Mouse (Mus musculus): ENCODE data around the gene Slc44a4. TPM values are rescaled to one million over a fixed set of nuclear protein-coding genes. Genes with fewer than 3 reads are reported as not detected.
"Not testable (repeated sequence)": the region's sequence is repeated elsewhere in the genome, so short reads cannot be mapped to it uniquely, and the experiment has no call there.

Gene Slc44a4
- polyA plus RNA-seq, 1 experiment from 2014 or later = 0.11 TPM

GRCm38 (mm10) chr17:34901948-34902347 is 12.3 kb upstream of the Slc44a4 start:
- not testable (repeated sequence) for DNase-seq (ENCODE audit: extremely low spot score, low spot score); H3K27me3 ChIP-seq (ENCODE audit: poor library complexity, severe bottlenecking); H3K9me3 ChIP-seq; H3K27ac ChIP-seq; H3K4me3 ChIP-seq
- peaks cover 66% of the 10 kb centered on the region for H3K36me3 ChIP-seq (replicated peaks)
- peaks cover 32% of the 10 kb centered on the region for H3K4me1 ChIP-seq
- WGBS = 83% methylated on average over 10 of the region's 10 CpGs

DNA sequence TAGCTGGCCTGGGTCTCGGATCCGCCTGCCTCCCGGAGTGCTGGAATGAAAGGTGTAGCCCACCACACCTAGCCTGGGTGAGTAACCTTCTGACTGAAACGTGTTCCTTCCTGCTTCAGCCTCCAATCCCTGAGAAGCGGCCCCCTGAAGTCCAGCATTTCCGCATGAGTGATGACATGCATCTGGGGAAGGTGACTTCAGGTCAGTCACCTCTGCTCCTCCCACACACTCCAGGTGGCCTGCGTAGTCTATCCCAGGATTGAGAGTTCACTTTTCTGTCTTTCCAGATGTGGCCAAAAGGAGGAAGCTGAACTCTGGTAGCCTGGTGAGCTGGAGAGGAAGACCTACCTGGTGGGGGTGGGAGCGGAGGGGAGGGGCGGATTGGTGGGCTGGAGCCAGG is 11.4 kb upstream of the Slc44a4 start:
- Histone ChIP-seq H3K27ac (no peak overlapping the region), H3K4me1 (peaks cover 23% of the 10 kb centered on the region), H3K36me3 (replicated peaks) (peaks cover 75% of the 10 kb centered on the region), H3K27me3 (ENCODE audit: poor library complexity, severe bottlenecking) (no peaks in the 10 kb centered on the region), H3K4me3 (no peak overlapping the region), H3K9me3 (no peaks in the 10 kb centered on the region)
- WGBS = 90% methylated on average over 9 of the region's 9 CpGs
- no peak for DNase-seq (ENCODE audit: extremely low spot score, low spot score)

GRCm38 (mm10) chr17:34910982-34911381 is 3.3 kb upstream of the Slc44a4 start:
- Histone ChIP-seq H3K36me3 (replicated peaks) (peaks cover 83% of the 10 kb centered on the region), H3K27ac (no peak overlapping the region), H3K4me3 (peak overlapping the region; percentile 9; the same call in 1 of the 2 replicates), H3K4me1 (peaks cover 16% of the 10 kb centered on the region), H3K9me3 (no peaks in the 10 kb centered on the region), H3K27me3 (ENCODE audit: poor library complexity, severe bottlenecking) (no peaks in the 10 kb centered on the region)
- WGBS = 92% methylated on average over 10 of the region's 10 CpGs
- DNase-seq (ENCODE audit: extremely low spot score, low spot score) = no peak

GRCm38 (mm10) chr17:34911945-34912351 is 2.3 kb upstream of the Slc44a4 start:
- H3K4me1 ChIP-seq = peaks cover 16% of the 10 kb centered on the region
- H3K9me3 ChIP-seq = no peaks in the 10 kb centered on the region
- peak; percentile 70 for DNase-seq (ENCODE audit: extremely low spot score, low spot score)
- H3K27me3 ChIP-seq (ENCODE audit: poor library complexity, severe bottlenecking) = no peaks in the 10 kb centered on the region
- WGBS = 50% methylated on average over 5 of the region's 5 CpGs
- H3K27ac ChIP-seq = no peak overlapping the region
- H3K4me3 ChIP-seq = peak overlapping the region; percentile 8; the same call in 1 of the 2 replicates
- peaks cover 73% of the 10 kb centered on the region for H3K36me3 ChIP-seq (replicated peaks)

DNA sequence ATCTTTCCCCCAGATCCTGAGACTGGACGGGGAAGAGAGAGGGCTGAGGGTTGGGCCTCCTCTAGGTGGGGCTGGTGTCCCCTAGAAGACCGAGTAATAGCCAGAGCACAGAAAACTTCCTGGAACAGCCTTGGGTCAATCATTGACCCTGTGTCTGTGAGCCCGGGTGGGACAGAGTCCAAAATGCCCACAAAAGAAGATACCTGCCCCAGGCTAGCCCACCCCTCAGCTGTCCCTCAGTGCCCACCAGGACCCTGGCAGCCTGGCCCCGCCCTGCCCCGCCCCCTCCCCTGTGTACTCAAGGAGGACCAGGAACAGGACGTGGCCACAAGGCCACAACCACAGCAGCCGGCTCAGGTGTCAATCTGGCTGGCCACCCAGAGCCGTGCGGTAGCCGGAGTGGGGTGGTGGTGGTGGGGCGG is 1.2 kb downstream of the Slc44a4 start:
- H3K27ac ChIP-seq = peak overlapping the region; percentile 48
- H3K4me3 ChIP-seq = peak overlapping the region; percentile 11; the same call in 1 of the 2 replicates
- DNase-seq (ENCODE audit: extremely low spot score, low spot score) = no peak

GRCm38 (mm10) chr17:34916316-34916715 is 2.0 kb downstream of the Slc44a4 start:
- no peak for DNase-seq (ENCODE audit: extremely low spot score, low spot score)
- Histone ChIP-seq H3K9me3 (no peaks in the 10 kb centered on the region), H3K27ac (no peak overlapping the region), H3K27me3 (ENCODE audit: poor library complexity, severe bottlenecking) (no peaks in the 10 kb centered on the region), H3K4me3 (no peak overlapping the region), H3K36me3 (replicated peaks) (peaks cover 30% of the 10 kb centered on the region), H3K4me1 (peaks cover 16% of the 10 kb centered on the region)
- 89% methylated on average over 5 of the region's 5 CpGs for WGBS

More for the DNA sequence above, 1.2 kb downstream of the Slc44a4 start:
- Histone ChIP-seq H3K27me3 (ENCODE audit: poor library complexity, severe bottlenecking) (no peaks in the 10 kb centered on the region), H3K36me3 (replicated peaks) (peaks cover 39% of the 10 kb centered on the region), H3K4me1 (peaks cover 16% of the 10 kb centered on the region), H3K9me3 (no peaks in the 10 kb centered on the region)
- WGBS = 21% methylated on average over 11 of the region's 11 CpGs

- no peak for DNase-seq (ENCODE audit: extremely low spot score, low spot score)
- H3K27me3 ChIP-seq (ENCODE audit: poor library complexity, severe bottlenecking) = no peaks in the 10 kb centered on the region
- peaks cover 16% of the 10 kb centered on the region for H3K4me1 ChIP-seq
- WGBS = 89% methylated on average over 9 of the region's 9 CpGs
- peaks cover 21% of the 10 kb centered on the region for H3K36me3 ChIP-seq (replicated peaks)
- H3K27ac ChIP-seq = no peak overlapping the region
- H3K4me3 ChIP-seq = no peak overlapping the region
- H3K9me3 ChIP-seq = no peaks in the 10 kb centered on the region
These were observed 2.9 kb downstream of the Slc44a4 start for GRCm38 (mm10) chr17:34917188-34917587.

DNA sequence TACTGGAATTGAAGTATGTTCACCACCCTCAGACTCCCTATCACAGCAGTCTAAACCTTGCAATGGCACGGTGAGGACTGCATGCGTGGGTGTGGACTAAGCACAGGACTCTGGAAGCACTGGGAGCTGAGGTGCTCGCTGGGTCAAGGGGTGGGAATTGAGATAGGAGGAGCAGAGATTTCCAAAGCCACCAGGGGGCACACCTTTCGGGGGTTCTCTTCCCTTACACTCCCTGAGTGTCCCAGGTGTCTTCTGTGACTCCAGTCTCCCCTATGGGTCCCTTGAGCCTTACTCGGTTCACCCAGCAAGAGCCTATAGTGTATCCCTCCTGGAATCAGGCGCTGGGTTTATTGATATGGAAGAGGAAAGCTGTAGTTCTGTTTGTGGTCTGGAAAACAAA is 8.7 kb downstream of the Slc44a4 start:
- Histone ChIP-seq H3K4me1 (no peaks in the 10 kb centered on the region), H3K9me3 (no peaks in the 10 kb centered on the region), H3K4me3 (no peak overlapping the region), H3K27me3 (ENCODE audit: poor library complexity, severe bottlenecking) (no peaks in the 10 kb centered on the region), H3K36me3 (replicated peaks) (no peaks in the 10 kb centered on the region), H3K27ac (no peak overlapping the region)
- 62% methylated on average over 6 of the region's 6 CpGs for WGBS
- no peak for DNase-seq (ENCODE audit: extremely low spot score, low spot score)

DNA sequence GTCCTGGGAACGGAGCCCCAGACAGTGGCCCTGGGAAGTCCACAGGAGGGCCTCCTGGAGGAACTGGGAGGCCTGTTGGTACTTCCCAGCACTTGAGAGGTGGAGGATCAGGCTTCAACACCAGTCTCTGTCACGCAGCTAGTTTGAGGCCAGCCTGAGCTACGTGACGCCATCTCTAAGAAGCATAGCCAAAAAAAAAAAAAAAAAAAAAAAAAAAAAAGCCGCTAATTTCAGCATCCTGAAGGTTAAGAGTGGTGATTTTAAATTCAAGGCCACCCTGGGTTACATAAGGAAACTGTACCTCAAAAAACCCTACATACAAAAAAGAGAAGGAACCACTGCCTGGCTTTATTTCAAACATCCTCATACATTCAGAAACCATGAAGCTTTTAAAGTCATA is 10.0 kb downstream of the Slc44a4 start:
- H3K4me3 ChIP-seq = no peak overlapping the region
- no peaks in the 10 kb centered on the region for H3K27me3 ChIP-seq (ENCODE audit: poor library complexity, severe bottlenecking)
- no peak for DNase-seq (ENCODE audit: extremely low spot score, low spot score)
- 72% methylated on average over 5 of the region's 5 CpGs for WGBS
- no peaks in the 10 kb centered on the region for H3K36me3 ChIP-seq (replicated peaks)
- H3K9me3 ChIP-seq = no peaks in the 10 kb centered on the region
- H3K4me1 ChIP-seq = no peaks in the 10 kb centered on the region
- no peak overlapping the region for H3K27ac ChIP-seq

- no peaks in the 10 kb centered on the region for H3K9me3 ChIP-seq
- H3K4me1 ChIP-seq = peaks cover 18% of the 10 kb centered on the region
- no peak overlapping the region for H3K27ac ChIP-seq
- no peak for DNase-seq (ENCODE audit: extremely low spot score, low spot score)
- WGBS = 89% methylated on average over 18 of the region's 18 CpGs
- no peaks in the 10 kb centered on the region for H3K36me3 ChIP-seq (replicated peaks)
- peaks cover 7% of the 10 kb centered on the region for H3K27me3 ChIP-seq (ENCODE audit: poor library complexity, severe bottlenecking)
- no peak overlapping the region for H3K4me3 ChIP-seq
These were observed 13.2 kb downstream of the Slc44a4 start for GRCm38 (mm10) chr17:34927306-34928019.

GRCm38 (mm10) chr17:34928841-34929240 is 14.6 kb downstream of the Slc44a4 start:
- Histone ChIP-seq H3K4me1 (peaks cover 22% of the 10 kb centered on the region), H3K27ac (no peak overlapping the region), H3K4me3 (no peak overlapping the region), H3K27me3 (ENCODE audit: poor library complexity, severe bottlenecking) (peaks cover 12% of the 10 kb centered on the region), H3K36me3 (replicated peaks) (peaks cover under 1% of the 10 kb centered on the region; the same call in 1 of the 2 replicates), H3K9me3 (no peaks in the 10 kb centered on the region)
- no peak for DNase-seq (ENCODE audit: extremely low spot score, low spot score)
- WGBS = 80% methylated on average over 4 of the region's 4 CpGs

DNA sequence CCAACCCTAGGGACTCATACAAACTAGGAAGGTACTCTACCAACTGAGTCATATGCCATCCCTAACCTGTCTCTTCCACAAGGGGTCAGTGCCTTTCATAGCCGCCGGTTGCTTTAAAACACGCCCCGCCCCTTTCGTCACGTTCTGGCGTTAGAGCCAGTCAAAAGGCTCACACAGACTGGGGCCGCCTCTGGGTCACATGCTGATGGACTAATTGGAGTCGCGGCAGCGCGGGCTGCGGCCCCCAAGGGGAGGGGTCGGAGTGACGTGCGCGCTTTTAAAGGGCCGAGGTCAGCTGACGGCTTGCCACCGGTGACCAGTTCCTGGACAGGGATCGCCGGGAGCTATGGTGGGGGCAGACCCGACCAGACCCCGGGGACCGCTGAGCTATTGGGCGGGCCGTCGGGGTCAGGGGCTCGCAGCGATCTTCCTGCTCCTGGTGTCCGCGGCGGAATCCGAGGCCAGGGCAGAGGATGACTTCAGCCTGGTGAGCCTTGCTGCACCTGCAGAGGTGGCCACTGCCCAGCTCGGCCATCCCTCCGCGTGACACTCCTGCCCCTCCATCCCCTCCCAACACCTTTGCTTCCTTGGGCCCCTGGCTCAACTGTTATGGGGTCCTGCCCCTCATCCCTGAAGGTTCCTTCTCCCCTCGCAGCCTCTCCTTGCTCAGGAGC is 16.9 kb downstream of the Slc44a4 start, which contains the start of gene Neu1:
Gene Neu1 (plus strand): TSS at position 193 of the 674 bp plus-strand sequence.
- under 1% methylated on average over 38 of the region's 38 CpGs for WGBS
- H3K4me3 ChIP-seq = peak within 1 kb of the TSS; percentile 78
- DNase-seq (ENCODE audit: extremely low spot score, low spot score) = peak; percentile 99
- H3K9me3 ChIP-seq = no peaks in the 10 kb centered on the region
- H3K27me3 ChIP-seq (ENCODE audit: poor library complexity, severe bottlenecking) = peaks cover 12% of the 10 kb centered on the region
- peaks cover 38% of the 10 kb centered on the region for H3K4me1 ChIP-seq
- peak within 1 kb of the TSS; percentile 84 for H3K27ac ChIP-seq
- peaks cover 21% of the 10 kb centered on the region for H3K36me3 ChIP-seq (replicated peaks)

DNA sequence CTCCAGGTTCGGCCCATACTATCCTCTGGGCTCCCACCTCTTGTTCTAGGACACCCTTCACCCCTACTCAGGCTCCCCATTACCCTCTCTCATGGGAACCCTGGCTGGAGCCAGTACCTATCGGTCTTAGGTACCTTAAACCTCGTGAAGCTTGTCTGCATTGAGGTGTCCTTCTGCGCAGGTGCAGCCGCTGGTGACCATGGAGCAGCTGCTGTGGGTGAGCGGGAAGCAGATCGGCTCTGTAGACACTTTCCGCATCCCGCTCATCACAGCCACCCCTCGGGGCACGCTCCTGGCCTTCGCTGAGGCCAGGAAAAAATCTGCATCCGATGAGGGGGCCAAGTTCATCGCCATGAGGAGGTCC is 17.5 kb downstream of the Slc44a4 start:
- H3K27me3 ChIP-seq (ENCODE audit: poor library complexity, severe bottlenecking) = peaks cover 12% of the 10 kb centered on the region
- peaks cover 38% of the 10 kb centered on the region for H3K4me1 ChIP-seq
- peaks cover 21% of the 10 kb centered on the region for H3K36me3 ChIP-seq (replicated peaks)
- peak overlapping the region; percentile 84 for H3K27ac ChIP-seq
- H3K4me3 ChIP-seq = peak overlapping the region; percentile 78
- no peak for DNase-seq (ENCODE audit: extremely low spot score, low spot score)
- no peaks in the 10 kb centered on the region for H3K9me3 ChIP-seq
- whole genome bisulfite sequencing = 13% methylated on average over 14 of the region's 14 CpGs

Data from forebrain, embryonic 10.5 days (tissue).